Mouse (Mus musculus): Measurements from ENCODE around the gene Yju2.

Gene Yju2

DNA sequence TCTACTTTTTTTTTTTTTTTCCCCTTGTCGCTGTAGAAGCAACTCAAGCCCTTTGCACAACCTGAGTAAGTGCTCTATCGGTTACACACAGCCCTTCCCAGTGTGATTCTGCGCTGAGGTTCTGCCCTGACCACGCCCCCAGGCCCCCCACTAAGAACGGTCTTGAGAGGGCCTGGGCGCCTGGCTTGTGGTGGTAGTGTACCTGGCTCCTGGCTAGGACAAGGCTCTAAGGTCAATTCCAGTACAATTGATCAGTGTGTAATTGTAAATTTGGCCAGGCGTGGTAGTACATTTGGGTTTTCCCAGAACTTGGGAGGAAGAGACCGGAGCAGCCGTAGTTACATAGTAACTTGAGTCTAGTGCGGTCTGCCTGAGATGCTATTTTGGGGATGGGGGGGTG lies 48.1 kb downstream of the Yju2 start:
- no peak for DNase-seq (ENCODE audit: low read depth, low spot score)

DNA sequence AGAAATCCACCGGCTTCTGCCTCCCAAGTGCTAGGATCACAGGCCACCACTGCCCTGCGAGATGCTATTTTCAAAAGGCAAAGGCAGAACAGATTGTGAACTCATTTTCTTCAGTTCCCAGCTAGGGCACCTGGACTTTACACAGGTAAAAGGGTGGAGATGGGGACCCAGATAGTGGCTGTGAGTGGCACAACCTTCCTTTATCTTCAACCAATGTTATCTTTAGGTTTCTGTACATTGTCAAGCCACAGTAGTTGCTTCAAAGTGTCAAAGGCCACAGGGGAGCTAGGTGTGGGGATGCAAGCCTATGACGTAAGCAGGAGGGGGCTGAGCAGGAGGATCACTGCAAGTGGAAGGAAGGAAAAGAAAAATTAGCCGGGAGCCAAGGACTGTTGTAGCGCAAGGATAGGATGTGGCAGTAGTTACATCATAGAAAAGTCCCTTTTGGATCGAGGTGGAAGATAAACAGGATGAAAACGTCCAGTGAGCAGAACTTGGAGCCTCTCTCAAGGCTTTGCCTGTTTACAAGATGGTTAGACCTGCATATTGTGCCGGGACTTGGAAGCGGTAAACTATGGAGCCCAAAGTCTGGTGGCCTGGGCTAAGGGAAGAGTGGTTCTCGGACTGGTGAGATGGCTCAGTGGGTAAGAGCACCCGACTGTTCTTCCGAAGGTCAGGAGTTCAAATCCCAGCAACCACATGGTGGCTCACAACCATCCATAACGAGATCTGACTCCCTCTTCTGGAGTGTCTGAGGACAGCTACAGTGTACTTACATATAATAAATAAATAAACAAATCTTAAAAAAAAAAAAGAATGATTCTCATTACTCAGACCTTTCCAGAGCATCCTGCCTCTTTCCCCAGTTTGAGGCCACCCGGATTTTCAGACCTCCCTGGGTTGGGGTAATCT lies 48.8 kb downstream of the Yju2 start:
- DNase-seq (ENCODE audit: low read depth, low spot score) = no peak

DNA sequence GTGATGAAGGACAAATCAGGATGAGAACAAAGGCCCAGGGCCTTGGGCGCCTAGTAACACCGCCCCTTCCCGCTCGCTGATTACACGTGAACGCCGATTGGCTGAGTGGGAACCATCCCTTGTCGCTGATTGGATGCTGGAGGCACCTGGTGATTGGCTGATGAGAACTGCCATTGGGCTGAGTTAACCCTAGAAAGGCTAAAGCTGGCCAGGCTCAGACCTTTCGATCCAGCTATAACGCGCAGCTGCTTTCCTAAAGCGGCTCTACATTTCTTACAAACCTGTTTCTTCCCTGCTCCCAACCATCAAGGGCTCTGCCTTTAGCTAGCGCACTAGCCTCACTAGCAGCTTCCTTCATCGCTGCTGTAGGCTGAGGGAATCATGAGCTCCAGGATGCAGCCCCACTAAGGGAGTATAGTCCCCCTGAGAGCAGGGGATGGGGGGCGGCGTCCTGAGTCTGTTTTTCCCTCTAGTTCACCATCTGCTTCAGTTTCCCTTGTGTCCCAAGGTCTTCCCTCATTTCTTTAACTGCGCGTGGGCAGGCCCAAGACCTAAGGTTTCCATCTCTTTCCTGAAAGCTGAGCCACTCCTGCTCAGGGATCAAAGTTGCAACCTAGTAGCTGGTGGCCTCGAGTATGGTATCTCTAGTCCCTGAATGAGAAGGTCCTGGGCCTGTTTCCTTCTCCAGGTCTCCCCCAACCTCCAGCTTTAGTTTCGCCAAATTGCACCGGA lies 49.6 kb downstream of the Yju2 start:
- DNase-seq (ENCODE audit: low read depth, low spot score) = peak; percentile 98

DNA sequence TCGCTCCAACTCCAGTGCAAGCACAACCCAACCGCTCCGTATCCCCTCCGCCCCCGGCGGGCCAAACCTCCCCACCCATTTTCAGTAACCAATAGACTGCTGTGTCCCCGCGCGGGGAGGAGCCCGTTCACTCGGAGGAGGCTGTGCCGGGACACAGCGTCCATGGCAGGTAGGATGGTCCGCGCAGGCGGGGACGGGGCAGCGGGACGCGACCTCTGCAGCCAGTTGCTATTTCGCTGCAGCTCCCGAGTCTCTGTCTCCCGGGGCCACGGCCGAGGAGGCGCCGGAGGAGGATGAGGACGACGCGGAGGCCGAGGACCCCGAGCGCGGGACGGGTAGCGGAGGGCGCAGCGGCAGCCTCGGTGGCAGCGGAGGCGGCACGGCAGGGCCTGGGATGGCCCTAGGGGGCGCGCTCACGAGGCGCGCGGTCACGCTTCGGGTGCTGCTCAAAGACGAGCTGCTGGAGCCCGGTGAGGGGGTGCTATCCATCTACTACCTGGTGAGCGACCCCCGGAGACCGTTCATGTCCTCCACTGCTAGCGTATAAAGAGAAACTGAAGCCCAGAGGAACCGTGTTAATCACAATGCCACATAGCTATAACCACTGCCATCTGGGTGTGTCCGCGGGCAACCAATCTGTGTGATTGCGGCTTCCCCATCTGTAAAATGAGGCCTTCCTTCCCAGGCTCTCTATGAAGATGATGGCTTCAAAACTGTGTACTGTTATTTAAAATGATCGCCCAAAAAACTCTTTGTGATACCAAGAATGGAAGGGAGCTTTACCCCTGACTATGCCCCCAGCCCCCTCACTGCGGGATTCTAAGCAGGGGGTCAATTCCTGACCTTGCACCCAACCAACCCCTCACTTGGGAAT lies 50.4 kb downstream of the Yju2 start:
- peak; percentile 86 for DNase-seq (ENCODE audit: low read depth, low spot score)

DNA sequence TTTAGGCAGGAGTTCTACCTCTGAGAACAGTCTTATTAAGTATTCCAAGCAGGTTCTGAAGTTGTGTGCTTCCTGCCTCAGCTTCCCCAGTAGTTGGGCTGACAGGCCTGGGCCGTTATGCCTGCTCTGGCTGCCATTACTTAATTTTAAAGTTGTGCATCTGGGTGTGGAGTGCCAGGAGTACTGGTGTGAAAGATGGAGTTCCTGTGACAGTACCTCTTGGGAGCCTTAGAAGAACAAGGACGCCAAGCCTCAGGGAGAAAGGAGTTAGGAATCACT lies 51.0 kb downstream of the Yju2 start:
- no peak for DNase-seq (ENCODE audit: low read depth, low spot score)

DNA sequence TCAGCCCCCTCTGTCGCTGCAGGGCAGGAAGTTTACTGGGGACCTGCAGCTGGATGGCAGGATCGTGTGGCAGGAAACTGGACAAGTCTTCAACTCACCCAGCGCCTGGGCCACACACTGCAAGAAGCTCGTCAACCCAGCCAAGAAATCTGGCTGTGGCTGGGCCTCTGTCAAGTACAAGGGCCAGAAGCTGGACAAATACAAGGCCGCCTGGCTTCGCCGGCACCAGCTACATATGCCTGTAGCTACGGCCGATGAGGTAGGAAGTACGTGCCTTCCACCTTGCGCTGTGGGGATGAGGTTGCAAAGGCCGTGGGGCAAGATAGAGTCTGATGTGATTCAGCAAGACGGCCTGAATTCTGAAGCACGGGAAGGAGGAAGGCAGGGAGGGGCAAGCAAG lies 51.4 kb downstream of the Yju2 start:
- no peak for DNase-seq (ENCODE audit: low read depth, low spot score)

DNA sequence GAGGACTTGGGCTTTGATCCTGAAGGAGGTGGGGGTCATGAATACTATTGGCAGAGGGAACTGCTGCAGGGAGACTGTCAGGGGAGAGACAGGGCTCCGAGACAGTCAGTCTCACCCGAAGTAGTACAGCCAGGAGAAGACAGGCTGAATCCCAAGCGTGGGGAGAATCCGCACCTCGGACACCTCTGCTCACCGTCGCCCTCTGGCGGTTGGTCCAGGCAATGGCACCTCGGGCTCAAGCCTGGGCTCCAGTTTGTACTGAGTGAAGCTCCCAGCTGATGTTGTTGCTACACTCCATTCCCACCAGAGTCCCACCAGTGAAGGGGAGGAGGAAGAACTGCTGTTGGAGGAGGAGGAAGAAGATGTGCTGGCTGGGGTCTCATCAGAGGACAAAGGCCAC lies 51.8 kb downstream of the Yju2 start:
- no peak for DNase-seq (ENCODE audit: low read depth, low spot score)

DNA sequence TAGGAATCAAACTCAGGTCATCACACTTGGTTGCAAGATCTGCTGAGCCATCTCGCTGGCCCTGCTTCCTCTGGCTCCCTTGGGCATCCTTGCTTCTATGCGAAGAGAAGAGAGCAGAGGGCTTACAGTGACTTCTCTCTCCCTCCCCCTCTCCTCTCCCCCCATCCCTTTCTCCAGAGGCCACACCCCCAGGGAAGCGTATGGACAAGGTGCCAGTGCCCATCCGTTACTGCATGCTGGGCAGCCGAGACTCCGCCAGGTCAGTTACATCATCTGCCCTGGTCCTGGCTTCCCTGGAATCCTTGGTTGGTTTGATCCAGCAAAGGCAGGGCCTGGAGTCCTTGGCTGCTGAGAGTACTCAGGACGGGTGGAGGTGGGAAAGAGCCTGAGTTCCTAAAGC lies 52.5 kb downstream of the Yju2 start:
- no peak for DNase-seq (ENCODE audit: low read depth, low spot score)

DNA sequence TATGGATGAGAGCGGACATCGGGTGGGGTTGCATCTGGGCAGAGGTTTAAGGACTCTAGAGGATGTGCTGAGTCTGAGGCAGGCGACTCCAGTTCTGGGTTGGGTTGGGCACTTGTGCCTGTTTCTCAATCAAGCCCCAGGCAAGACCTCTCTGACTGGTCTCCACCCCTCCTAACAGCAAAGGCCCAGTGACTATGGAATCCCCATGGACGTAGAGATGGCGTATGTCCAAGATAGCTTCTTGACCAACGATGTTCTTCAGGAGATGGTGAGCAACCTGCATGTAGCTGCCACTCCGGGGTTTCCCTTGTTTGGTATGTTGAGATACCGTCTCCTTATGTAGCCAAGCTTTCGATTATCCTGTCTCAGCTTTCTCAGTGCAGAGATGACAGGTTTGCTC lies 56.4 kb downstream of the Yju2 start:
- no peak for DNase-seq (ENCODE audit: low read depth, low spot score)

DNA sequence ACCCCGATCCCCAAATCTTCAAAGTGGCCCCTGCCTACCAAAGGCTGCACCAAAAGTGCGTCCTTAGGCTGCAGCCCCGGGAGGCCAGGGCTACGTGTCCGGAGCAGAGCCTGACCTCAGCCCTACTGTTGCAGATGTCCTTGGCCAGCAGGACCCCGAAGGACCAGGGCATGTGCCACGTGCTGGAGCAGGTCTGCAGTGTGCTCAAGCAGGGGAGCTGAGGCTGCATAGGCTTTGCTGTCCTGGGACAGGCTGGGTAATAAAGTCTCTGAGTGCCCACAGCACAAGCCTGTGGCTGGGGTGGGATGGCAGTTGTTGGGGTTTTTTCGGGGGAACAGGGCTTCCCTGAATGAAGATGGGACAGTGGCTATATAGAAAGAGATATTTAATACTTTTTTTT lies 57.5 kb downstream of the Yju2 start:
- no peak for DNase-seq (ENCODE audit: low read depth, low spot score)

DNA sequence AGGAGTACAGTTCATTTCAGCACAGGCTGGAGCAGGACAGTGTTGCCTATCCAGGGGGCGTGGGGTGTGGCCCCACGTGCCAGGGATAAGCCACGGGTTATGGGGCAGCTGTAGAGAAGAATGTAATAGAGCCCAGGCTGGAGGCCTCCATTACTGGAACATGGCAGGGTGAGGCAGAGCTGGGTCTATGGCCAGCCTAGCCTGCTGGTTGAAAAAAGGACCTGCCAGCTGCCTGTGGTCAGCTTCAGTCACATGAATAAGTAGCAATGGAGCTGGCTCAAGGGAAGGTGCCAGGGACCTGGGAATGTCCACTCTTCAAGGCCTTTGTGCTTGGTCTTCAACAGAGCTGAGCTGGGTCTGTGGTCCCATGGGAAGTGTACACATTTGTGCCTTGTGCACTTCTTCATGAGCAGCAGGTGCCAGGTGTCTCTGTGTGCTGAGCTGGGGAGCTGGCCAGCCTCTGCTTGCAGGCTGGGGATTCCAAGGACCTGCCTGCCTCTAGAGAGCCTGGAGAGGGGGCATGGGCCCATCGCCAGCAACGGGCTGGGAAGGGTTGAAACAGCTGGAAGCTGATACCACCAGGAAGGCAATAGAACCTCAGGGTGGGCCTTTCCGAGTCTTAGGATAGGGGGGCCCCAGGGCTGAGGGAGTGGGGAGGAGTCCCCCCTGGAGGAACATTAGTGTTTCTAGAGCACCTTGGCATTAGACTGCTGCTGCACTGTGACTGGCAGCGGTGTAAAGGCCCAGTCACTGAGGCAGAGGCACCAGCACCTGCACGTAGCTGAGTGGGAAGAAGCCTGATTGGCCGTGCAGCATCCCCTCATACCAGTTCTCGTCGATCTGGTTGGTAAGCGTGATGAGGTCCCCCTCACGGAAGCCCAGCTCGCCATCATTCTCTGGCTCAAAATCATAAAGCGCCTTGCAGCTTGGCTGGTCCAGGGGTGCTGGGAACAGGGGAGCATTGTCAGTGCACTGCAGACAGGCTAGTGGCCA lies 58.2 kb downstream of the Yju2 start:
- no peak for DNase-seq (ENCODE audit: low read depth, low spot score)

DNA sequence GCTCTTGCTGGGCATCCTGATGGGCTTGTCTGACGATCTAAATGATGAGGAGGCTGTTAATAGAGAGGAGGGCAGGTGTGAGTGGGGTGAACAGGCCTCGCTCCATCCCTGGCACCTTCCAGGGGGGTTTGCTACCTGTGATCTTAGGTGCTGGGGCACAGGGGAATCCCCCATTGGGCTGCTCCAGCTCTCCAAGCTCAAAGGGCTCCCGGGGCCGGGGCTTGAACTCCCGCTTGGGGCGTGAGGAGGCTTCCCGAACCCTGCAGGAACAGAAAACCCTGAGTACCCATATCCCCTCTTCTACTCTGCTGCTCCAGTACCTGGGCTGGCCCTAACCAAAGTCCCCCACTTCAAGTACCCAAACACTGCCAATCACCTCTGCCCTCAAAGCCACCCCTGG lies 58.9 kb downstream of the Yju2 start:
- no peak for DNase-seq (ENCODE audit: low read depth, low spot score)

All from brain, embryonic 18.5 days (tissue).